Mouse (Mus musculus) kidney, adult 2 months (tissue): ENCODE data around the gene Coa7.

Experiments
- CTCF ChIP-seq: fragments of 200-500 bp; conservative IDR thresholded peaks from 2 replicates; pipeline ENCODE4 v1.5.1; 2011; ENCODE audit warnings: low read depth, mild to moderate bottlenecking, control low read depth, low read length, moderate library complexity, mixed read lengths; ENCODE audit not compliant: insufficient read depth, insufficient read length
- POLR2A ChIP-seq: fragments of 200-500 bp; IDR thresholded peaks from one replicate; pipeline ENCODE4 v1.6.1; 2011; ENCODE audit warnings: low read depth, low read length, control low read depth

- no peak for TF ChIP-seq CTCF
- no peak for TF ChIP-seq POLR2A
Measured at GRCm38 (mm10) chr4:108335413-108335812, 7.5 kb downstream of the Coa7 start.
